Mouse (Mus musculus) heart, embryonic 16.5 days (tissue): ENCODE measurements around the gene Olfr372. TPM values are rescaled to one million over a fixed set of nuclear protein-coding genes. Genes with fewer than 3 reads are reported as not detected.
"Not testable (repeated sequence)": the region's sequence is repeated elsewhere in the genome, so short reads cannot be mapped to it uniquely, and the experiment has no call there.

Experiments
- ATAC-seq: fragments of 200-750 bp; cut with Nextera tagmentation; replicated peaks from 2 replicates; pipeline ENCODE4 v1.8.0; 2017; ENCODE audit warnings: moderate number of reproducible peaks; ENCODE audit not compliant: insufficient read depth, low FRiP score; ENCODE audit errors: extremely low read depth
- H3K27ac ChIP-seq: fragments of 300-500 bp; sonication (generic); 2 replicates; pipeline ENCODE4 v1.5.1; 2014; ENCODE audit warnings: mild to moderate bottlenecking, low read length, control low read depth, moderate library complexity
- H3K27me3 ChIP-seq: fragments of 300-500 bp; sonication (generic); 2 replicates; pipeline ENCODE4 v1.6.1; 2014; ENCODE audit warnings: low read length, mixed read lengths; ENCODE audit not compliant: control insufficient read depth, insufficient read depth
- H3K36me3 ChIP-seq: fragments of 300-500 bp; sonication (generic); 2 replicates; pipeline ENCODE4 v1.6.1; 2014; ENCODE audit not compliant: control insufficient read depth, insufficient read depth
- H3K4me1 ChIP-seq: fragments of 300-500 bp; sonication (generic); 2 replicates; pipeline ENCODE4 v1.6.1; 2014; ENCODE audit warnings: low read length, mixed read lengths; ENCODE audit not compliant: control insufficient read depth, insufficient read depth
- H3K4me2 ChIP-seq: fragments of 300-500 bp; sonication (generic); 2 replicates; pipeline ENCODE4 v1.6.1; 2014; ENCODE audit warnings: low read depth, mild to moderate bottlenecking, control low read depth, low read length
- H3K4me3 ChIP-seq: fragments of 300-500 bp; sonication (generic); 2 replicates; pipeline ENCODE4 v1.5.1; 2014; ENCODE audit warnings: mild to moderate bottlenecking, control low read depth, low read length
- H3K9ac ChIP-seq: fragments of 300-500 bp; sonication (generic); 2 replicates; pipeline ENCODE4 v1.6.1; 2014; ENCODE audit warnings: low read length, control low read depth
- H3K9me3 ChIP-seq: fragments of 300-500 bp; sonication (generic); replicated peaks from 2 replicates; pipeline ENCODE4 v1.6.1; 2016; ENCODE audit warnings: low read length; ENCODE audit not compliant: control insufficient read depth
- WGBS: fragments of 180-500 bp; shearing (Covaris S2); extraction: QIAGEN DNeasy Blood & Tissue Kit; methylation state at CpG from one replicate; pipeline ENCODE4 v1.1.7; 2014; 5-methylcytosine and 5-hydroxymethylcytosine counted together
- polyA plus RNA-seq: library from polyadenylated mRNA; unstranded; fragments of >200 nt; fragmentation: Nextera tagmentation; extraction: Ambion mirVana; gene quantifications from 2 replicates; pipeline ENCODE4 v1.2.1, GENCODE M21; 2015

The Olfr372 gene
- polyA plus RNA-seq, 1 experiment from 2014 or later: not detected

DNA sequence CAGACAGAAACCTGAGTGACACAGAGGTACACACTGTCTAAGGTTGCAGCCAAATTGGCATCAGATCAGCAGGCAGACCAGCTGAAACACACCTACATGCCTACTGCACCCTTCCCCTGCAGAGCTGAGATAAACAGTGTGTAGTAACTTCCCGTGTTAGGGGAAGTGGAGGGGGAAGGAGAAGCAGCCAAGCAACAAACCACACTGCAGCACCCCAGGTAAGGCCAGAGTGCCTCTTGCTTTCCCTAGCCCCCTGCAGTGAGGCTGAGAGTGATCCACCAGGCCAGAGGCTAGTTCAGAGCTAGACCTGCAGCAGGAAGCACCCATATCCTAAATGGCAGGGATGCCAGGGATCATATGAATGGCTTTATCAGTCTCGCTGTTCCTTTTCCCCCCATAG is 23.7 kb upstream of the Olfr372 start:
- H3K27me3 ChIP-seq, H3K4me3 ChIP-seq, H3K9me3 ChIP-seq, H3K36me3 ChIP-seq, H3K9ac ChIP-seq, H3K4me1 ChIP-seq, H3K27ac ChIP-seq, H3K4me2 ChIP-seq, ATAC-seq: not testable (repeated sequence)
- 37% methylated on average over 2 of the region's 2 CpGs for WGBS

DNA sequence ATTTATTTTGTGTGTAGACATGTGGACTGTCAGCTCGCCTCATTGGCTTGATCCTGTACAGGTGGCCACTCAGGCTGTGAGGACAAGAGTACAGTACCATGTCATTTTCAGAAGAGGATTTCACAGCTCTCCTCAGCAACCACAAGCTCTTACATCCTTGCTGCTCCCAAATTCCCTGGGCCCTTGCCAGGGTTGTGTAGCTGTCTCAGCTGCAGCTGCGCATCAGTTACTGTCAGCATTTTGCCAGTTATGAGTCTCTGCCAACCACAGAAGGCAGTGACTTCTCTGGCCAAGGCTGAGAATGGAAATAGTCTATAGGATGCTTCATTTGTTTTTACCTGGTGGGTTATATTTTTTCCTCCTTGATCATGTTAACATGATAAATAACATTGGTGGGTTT is 22.9 kb upstream of the Olfr372 start:
- H3K4me3 ChIP-seq: no peak overlapping the region
- WGBS: 63% methylated on average over 2 of the region's 2 CpGs
- no peak overlapping the region for H3K9ac ChIP-seq
- H3K9me3 ChIP-seq: no peaks in the 10 kb centered on the region
- H3K4me2 ChIP-seq: no peak overlapping the region
- H3K27me3 ChIP-seq: no peaks in the 10 kb centered on the region
- ATAC-seq: no peak
- no peaks in the 10 kb centered on the region for H3K36me3 ChIP-seq
- no peaks in the 10 kb centered on the region for H3K4me1 ChIP-seq
- H3K27ac ChIP-seq: no peak overlapping the region

DNA sequence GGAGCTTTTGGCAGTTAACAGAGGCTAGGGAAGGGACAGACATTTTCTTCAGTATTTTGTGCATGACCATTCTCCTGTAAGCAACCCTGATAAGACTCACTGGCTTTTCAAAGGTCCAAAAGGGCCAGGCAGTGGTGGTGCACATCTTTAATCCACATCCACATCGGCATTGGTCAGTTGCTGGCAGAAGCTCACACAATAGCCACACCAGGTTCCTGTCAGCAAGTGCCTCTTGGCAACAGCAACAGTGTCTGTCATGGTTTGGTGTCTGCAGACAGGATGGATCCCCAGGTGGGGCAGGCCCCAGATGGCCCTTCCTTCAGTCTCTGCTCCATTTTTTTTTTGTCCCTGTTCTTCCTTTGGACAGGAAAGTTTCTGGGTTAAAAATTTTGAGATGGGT is 22.0 kb upstream of the Olfr372 start:
- not testable (repeated sequence) for H3K27me3 ChIP-seq, ATAC-seq, H3K4me2 ChIP-seq, H3K4me1 ChIP-seq, H3K4me3 ChIP-seq, H3K9me3 ChIP-seq, H3K9ac ChIP-seq, H3K36me3 ChIP-seq, H3K27ac ChIP-seq
- 63% methylated on average over 1 of the region's 1 CpGs for WGBS

DNA sequence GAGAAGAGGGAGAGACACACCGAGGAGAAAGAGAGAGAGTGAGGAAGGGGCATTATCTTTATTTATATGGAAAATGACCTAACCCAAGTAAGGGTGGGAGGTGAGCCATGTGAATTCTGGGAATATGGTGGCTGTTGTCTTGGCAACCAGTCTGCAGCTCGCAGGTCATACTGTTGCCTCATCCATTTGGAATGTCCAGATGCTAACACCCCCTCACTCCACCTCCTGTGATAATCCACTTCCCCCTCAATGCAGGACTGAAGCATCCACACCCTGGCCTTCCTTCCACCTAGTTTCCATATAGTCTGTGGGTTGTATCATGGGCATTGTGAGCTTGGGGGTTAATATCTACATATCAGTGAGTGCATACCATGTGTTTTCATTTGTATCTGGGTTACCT is 21.2 kb upstream of the Olfr372 start:
- WGBS: 45% methylated on average over 2 of the region's 2 CpGs
- no peaks in the 10 kb centered on the region for H3K9me3 ChIP-seq

DNA sequence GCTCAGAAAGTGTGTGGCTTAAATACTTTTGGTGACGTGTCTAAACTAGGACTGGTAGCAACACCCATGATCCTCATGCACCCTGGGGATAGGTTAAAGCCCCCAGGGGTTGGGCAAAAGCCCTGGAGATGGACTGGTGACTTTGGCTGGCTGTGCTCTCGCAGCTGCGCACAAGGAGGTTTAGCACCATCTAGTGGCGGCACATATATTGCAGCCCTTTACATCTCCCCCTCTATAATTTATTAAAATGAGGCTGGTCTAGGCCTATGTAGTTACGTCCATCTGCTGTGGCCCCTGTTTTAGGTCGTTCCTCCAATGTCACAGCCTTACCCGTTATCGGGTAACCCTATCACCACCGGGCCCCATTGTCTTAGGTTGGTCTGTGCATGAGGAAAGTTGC is 16.1 kb upstream of the Olfr372 start:
- H3K36me3 ChIP-seq, H3K27me3 ChIP-seq, ATAC-seq, H3K27ac ChIP-seq, H3K9me3 ChIP-seq, H3K9ac ChIP-seq, H3K4me1 ChIP-seq, H3K4me3 ChIP-seq, H3K4me2 ChIP-seq: not testable (repeated sequence)
- 5% methylated on average over 4 of the region's 9 CpGs for WGBS

More for the DNA sequence above, 21.2 kb upstream of the Olfr372 start:
- H3K4me3 ChIP-seq: no peak overlapping the region
- H3K4me2 ChIP-seq: no peak overlapping the region
- no peaks in the 10 kb centered on the region for H3K27me3 ChIP-seq
- no peaks in the 10 kb centered on the region for H3K36me3 ChIP-seq
- H3K27ac ChIP-seq: no peak overlapping the region
- no peaks in the 10 kb centered on the region for H3K4me1 ChIP-seq
- H3K9ac ChIP-seq: no peak overlapping the region
- ATAC-seq: no peak

DNA sequence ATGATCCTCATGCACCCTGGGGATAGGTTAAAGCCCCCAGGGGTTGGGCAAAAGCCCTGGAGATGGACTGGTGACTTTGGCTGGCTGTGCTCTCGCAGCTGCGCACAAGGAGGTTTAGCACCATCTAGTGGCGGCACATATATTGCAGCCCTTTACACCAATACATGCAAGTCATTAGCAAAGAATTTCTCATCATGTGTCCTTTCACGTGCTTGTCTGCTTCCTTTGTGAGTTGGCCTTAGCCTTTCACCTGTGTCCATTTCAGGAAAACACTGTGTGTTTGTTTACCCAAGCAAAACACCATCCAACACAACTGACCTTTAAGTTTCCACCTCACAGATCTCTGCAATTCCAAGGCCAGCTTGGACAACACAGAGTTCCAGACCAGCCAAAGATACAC is 8.1 kb upstream of the Olfr372 start:
- not testable (repeated sequence) for H3K4me1 ChIP-seq, H3K27ac ChIP-seq, H3K27me3 ChIP-seq, H3K4me2 ChIP-seq, H3K9me3 ChIP-seq, H3K4me3 ChIP-seq, ATAC-seq, H3K36me3 ChIP-seq, H3K9ac ChIP-seq
- WGBS: 35% methylated on average over 4 of the region's 4 CpGs

DNA sequence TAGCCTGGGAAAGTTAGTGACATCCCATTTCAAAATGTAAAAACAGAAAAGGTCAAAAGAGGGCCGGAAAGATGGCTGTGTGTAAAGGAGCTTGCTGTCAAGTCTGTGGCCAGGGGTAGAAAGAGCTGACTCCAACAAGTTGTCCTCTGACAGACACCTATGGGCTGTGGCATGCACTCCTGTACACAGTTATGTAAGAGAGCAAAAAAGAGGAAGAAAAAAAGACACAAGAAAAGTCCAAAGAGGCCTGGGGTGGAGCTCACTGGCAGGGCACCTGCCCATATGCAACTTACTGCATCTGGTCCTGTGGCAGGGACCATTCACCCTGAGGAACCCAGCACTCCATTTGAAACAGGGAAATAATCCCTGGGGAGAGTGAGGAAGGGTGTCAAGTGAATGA is 1.5 kb downstream of the Olfr372 start:
- H3K9me3 ChIP-seq: no peaks in the 10 kb centered on the region
- no peaks in the 10 kb centered on the region for H3K4me1 ChIP-seq
- H3K27ac ChIP-seq: no peak overlapping the region
- WGBS: 78% methylated on average over 1 of the region's 1 CpGs
- no peaks in the 10 kb centered on the region for H3K36me3 ChIP-seq
- H3K27me3 ChIP-seq: no peaks in the 10 kb centered on the region
- H3K4me3 ChIP-seq: no peak overlapping the region
- H3K4me2 ChIP-seq: no peak overlapping the region
- ATAC-seq: no peak
- H3K9ac ChIP-seq: no peak overlapping the region

DNA sequence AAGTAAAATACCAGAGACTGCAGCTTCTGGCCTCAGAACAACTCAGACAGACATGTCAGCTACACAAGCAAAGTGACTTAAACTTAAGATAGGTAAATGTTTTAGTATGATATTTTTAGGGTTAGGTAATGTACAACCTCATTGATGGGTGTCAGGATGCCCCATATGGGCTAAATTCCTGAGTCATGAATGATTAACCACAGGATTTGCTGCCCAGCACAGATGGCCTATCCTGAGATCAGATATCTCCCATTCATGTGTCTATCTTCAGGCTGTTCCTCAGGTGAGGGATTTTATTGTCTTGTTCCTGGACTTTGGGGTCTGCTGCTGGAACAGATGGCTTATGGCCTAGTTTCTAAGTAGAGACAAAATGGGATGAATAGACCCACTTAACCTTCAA is 13.6 kb downstream of the Olfr372 start:
- not testable (repeated sequence) for H3K9me3 ChIP-seq, H3K36me3 ChIP-seq, H3K4me1 ChIP-seq, ATAC-seq, H3K27me3 ChIP-seq, H3K9ac ChIP-seq, H3K4me2 ChIP-seq, H3K27ac ChIP-seq, H3K4me3 ChIP-seq

DNA sequence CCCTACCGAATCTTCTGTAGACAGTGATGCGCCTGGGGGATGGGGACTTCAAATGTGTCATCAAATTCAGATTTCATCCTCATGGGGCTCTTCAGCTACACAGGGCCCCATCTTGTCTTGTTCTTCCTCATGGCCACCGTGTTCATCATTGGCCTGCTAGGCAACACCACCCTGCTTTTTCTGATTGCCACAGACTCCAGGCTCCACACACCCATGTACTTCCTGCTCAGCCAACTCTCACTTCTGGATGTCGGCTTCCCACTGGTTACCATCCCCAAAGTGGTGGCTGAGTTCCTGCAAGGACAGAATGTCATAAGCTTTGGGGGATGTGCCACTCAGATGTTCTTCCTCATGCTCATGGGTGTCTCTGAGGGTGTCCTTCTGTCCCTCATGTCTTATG is 16.6 kb downstream of the Olfr372 start:
- not testable (repeated sequence) for H3K27ac ChIP-seq, H3K36me3 ChIP-seq, H3K9ac ChIP-seq, H3K4me3 ChIP-seq, H3K4me1 ChIP-seq, H3K27me3 ChIP-seq, ATAC-seq, H3K9me3 ChIP-seq, H3K4me2 ChIP-seq
- 71% methylated on average over 3 of the region's 4 CpGs for WGBS

DNA sequence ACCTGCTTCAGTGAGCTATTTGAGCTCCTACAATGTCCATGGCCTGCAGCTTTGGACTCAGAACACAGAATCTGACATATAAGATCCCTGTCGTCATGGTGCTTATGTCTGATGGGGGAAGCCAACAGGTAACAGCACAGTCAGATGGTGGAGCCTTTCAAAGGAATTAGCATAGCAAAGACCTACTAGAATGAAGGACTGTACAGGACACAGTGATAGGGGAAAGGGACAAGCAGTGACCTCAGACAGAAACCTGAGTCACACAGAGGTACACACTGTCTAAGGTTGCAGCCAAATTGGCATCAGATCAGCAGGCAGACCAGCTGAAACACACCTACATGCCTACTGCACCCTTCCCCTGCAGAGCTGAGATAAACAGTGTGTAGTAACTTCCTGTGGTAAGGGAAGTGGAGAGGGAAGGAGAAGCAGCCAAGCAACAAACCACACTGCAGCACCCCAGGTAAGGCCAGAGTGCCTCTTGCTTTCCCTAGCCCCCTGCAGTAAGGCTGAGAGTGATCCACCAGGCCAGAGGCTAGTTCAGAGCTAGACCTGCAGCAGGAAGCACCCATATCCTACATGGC is 25.9 kb downstream of the Olfr372 start:
- not testable (repeated sequence) for H3K27me3 ChIP-seq, H3K36me3 ChIP-seq, ATAC-seq, H3K27ac ChIP-seq, H3K4me1 ChIP-seq, H3K9me3 ChIP-seq, H3K4me2 ChIP-seq, H3K9ac ChIP-seq, H3K4me3 ChIP-seq
- 86% methylated on average over 1 of the region's 1 CpGs for WGBS
